Mouse (Mus musculus): ENCODE results near the gene Fbxo24.
A peak's percentile ranks its signal among the peaks of the same experiment; 100 is the strongest.

- TF ChIP-seq CTCF (IDR thresholded peaks at IDR 0.05; ENCODE audit: low read depth, low read length) (no peak), POLR2A (IDR thresholded peaks at IDR 0.05; ENCODE audit: extremely low read depth, insufficient read depth, low read length) (peak; percentile 83; the same call in 1 of the 2 replicates)
These were observed at the start of gene Fbxo24, which contains the start of the genes Lrch4 and Gm20605 for GRCm38 (mm10) chr5:137628498-137629305.
